Mouse (Mus musculus) layer of hippocampus, postnatal 14 days (tissue): ENCODE data around the gene Tbc1d10b. TPM values are rescaled to one million over a fixed set of nuclear protein-coding genes. Genes with fewer than 3 reads are reported as not detected.
A peak's percentile ranks its signal among the peaks of the same experiment; 100 is the strongest.

Experiments
- DNase-seq, 2 experiments: peaks; one replicate each; pipeline ENCODE4 v3.0.0; 2021 to 2022; ENCODE audit warnings: low spot score in 2 of 2, mixed read lengths in 1 of 2
- total RNA-seq, 2 experiments: library from RNA; stranded (reverse); gene quantifications; 2 replicates each; pipeline ENCODE4 v1.2.3; 2021

Tbc1d10b gene
- total RNA-seq, 2 experiments from 2014 or later: 93.6 to 97.3 TPM

DNA sequence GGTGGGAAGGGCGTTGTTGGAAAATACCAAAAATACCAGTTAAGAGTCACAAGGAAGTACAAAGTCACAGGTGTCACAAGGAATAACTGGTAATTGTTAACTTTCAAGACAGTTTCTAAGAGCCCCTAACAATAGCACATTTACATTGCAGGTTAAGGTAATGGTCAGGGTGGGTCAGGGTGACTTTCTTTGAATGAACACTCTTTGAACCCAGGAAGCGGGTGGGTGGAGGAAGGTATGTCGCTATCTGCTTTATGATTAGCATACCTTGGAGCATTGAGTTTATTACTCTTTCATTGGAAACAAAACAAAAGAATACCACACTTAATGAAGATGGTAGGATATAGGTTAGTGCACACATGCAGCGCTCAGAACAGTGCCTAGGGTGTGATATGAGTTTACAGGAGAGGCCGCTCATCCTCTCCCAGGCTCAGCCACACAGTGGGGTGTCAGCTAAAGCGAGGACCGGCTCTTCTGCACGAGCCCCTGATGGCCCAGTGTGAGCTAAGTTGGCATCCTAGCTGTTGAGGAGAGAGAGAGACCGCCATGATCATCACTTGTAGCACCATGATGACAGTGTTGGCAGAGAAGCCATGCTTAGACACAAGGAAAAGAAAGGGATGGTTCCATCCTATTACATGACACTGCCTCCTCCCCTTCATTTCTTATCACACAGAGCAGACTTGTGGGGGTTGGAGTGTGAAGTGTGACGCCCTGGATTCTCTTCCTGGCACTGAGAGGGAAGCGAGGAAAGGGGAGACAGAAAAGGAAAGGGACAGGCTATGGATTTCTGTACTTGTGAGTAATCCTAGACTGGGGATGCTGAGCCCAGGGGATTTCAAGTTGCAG is 17.1 kb upstream of the Tbc1d10b start:
- DNase-seq: no peak

DNA sequence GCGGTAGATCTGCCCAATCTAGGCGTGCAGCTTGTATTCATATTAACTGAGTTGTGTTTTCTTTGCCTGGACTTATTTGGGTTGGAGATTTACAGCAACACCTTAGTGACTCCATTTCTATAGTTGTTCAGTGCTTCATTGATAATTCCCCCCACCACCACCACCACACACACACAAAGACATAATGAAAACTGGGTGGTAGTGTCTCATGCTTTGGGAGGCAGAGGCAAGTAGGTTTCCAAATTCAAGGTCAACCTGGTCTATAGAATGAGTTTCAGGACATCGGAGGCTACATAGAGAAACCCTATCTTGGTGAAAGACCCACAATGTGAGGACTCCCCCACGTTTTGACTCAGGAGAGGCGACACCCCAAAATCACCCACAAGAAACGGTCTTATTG is 16.3 kb upstream of the Tbc1d10b start:
- no peak for DNase-seq

DNA sequence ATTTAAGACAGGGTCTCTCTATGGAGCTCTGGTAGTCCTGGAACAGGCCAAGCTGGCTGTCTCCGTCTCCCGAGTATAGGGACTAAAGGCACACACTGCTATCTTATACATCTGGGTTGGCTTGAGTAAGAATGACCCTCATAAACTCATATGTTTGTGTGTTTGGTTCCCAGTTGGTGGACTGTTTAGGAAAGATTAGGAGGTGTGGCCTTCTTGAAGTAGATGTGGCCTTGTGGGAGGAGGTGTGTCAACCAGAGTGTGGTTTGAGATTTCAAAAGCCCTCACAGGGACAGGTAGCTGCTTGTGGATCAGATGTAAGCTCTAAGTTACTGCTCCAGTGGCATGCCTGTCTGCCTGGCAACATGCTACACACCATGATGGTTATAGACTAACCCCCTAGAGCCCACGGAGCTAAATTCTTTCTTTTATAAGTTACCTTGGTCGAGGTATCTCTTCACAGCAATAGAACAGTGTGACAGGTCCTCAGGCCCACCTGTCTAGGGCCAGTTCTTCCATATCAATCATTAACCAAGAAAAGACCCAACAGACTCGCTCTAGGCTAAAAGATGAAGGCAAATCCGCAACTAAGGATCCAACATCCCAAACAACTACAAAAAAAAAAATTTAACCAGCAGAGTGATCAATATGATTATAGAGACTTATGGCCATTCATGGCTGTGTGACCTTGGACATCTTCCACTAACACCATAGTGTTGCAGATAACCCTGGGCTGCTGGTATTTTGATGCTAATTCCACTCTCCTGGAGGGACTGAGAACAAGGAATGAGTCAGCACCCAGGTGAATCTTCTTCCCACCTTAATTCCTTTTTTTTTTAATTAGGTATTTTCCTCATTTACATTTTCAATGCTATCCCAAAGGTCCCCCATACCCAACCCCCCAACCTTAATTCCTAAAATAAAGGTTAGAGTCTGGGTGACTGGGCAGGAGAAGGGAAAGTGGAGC is 15.5 kb upstream of the Tbc1d10b start:
- DNase-seq: no peak

DNA sequence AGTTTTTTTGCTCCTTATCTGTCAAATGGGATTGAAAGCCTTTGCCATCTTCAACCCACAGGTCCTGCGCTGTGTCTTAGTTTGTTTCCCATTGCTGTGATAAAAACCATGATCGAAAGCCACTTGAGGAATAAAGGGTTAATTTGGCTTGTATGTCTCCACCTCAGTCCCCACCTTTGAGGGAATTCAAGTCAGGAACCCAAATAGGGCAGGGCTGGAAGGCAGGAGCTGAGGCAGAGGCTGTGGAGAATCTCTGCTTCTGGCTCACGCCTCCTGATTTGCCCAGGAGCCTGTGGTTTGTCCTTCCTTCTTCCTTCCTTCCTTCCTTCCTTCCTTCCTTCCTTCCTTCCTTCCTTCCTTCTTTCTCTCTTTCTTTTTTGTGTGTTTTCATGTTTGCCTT is 14.8 kb upstream of the Tbc1d10b start:
- no peak for DNase-seq

DNA sequence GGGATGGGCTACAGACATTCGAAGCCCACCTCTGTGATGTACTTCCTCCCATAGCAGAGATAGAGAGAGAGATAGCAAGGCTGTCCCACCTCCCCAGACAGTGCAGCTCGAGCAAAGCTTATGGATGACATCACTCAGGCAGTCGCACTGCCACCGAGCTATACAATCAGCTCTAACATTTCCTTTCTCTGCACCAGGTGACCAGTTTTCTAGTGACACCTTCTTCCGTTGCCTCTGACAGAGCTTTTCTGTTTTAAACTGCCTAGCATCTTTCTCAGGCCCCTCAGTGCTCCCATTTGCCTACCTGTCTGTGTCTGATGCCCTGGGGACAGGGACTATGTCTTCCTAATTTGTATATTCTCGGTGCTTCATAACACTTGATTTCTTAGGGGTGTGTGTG is 12.2 kb upstream of the Tbc1d10b start:
- no peak for DNase-seq

DNA sequence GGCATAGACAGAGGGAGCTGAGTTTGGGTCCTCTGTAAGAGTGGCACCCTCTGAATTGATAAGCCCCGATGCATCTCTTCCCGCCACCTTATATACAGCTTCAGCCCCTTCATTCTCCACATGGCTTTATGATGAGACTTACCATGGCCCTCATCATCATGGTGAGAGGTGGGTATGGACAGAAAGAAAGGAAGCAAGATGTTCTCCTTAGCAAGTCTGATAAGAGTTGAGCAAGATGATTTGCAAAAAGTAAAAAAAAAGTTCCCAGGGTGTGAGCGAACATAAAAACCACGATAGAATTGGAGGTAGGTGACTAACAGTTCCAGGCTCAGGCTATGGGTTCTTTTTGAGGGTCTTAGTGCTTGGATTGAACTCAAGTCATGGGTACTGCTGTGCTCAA is 10.4 kb upstream of the Tbc1d10b start:
- no peak for DNase-seq

DNA sequence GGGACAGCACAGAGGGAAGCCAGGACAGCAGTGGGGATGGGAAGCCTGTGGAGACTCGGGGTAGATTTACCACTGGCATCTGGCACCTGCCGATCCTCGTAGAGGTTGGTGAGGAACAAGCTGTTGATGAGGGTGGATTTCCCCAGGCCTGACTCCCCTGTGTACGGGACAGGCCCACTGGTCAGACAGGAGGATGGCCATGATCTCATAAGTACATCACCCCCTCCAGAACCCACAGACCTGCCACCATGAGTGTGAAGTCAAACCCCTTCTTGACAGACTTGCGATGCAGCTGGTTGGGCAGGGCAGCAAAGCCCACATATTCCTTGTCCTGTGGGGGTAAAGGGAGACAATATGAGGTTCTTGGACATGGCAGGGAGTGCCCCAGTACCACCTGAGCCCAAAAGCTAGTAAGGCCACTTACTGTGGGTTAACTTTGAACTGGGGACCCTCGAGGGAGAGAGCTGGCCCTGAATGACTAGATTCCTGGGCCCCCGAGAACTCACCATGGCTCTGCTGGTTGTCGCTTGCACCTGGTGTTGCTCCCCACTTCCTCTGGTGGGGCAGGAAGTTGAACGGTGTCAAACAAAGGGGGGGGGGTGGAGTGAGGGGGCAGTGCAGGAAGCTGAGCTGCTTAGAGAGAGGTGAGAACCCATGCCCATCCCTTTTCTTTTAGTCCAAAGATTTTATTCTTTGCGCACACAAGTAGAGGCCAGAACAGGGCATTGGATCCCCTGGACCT is 9.8 kb upstream of the Tbc1d10b start:
- DNase-seq: no peak

DNA sequence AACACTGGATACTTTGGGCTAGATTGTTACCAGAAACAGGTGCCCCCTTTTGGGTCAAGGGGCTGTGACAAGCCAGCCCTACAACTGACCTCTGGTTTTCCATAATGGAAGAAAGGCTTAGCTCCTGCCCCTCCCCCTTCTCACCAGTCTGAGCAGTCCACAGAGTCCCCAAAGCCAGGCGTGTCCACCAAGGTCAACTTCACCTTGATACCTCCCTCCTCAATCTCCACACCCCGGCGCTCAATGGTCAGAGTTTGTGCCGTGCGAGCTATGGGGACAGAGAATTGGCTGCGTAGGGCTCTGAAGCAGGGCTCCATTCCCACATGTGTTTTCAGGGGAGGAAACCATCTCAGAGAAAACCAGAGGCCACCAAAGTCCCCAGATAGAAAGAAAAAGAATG is 9.2 kb upstream of the Tbc1d10b start:
- DNase-seq: no peak

DNA sequence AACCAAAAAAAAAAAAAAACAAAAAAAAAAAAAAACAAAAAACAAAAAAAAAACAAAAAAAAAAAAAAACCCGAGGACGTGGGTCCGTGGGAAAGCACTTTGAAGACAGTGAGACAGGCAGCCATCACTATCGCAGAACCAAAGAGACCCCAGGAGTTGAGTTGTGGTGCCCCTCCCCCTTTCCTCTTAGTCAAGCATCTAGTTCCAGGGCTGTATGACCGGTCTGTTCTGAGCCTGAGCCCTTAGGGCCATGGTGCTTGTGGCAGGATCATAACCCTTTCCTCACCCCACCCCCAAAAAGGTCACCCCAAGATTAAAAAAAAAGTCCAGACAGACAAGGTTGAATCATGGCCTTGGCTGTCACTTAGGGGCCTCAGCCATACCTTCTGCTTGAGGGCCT is 8.0 kb upstream of the Tbc1d10b start:
- no peak for DNase-seq

DNA sequence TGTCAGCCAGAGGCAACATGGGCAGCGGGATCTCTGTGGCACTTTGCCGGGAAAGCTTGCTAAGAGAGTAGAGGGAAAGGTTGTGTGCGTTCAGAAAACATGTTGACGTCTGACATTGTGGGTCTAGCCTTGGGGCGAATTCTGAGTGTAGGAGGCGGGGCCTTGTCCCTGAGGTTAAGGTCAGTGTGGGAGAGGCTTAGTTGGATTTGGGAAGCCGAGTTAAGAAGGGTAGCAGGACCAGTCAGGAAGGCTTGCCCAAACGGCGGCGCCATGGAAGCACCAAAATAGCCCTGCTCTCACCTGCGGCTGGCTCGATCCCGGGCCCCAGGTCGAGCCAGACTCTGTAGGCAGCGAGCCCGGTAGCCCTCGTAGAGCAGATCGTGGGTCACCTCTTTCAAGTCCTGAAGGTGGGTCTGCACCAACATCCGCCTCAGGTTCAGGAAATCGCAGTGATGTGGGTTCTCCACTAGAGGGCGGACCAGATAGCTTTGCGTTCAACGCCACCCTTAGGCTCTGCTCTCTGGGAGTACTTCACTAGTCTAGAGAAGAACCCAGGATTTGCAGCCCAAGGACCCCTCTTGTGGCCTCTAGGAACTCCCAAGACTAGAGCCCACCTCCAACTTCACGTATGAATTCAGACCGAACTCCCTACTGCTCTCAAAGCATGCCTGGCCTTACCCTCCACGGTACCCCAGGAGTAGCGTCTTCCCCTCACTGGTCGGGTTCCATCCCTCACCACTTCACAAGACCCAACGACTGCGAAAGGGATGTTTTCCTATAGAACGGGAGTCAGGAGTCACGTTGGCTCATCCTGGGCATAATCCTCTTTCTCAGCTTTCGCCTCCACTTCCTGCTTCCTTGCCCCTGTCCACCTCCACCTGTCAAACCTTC is 7.0 kb upstream of the Tbc1d10b start:
- DNase-seq: peak; percentile 54 to 58

DNA sequence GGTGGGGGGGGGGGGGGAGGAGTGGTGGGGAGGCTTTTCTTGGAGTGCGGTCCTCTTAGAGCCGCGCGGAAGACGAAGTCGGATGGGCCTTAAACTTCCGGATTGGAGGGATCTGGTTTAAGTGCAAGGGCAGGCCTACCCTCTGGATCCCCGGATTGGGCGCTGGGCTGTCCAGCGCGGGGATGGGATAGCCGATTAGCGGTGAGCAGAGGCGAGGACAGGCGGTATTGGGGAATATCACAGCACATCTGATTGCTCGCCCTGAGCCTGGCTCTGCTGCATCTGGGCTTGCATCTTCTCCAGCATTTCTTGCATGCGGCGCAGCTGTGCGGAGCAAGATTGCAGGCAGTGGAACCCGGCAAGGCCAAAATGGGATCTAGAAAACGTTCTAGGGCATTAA is 6.3 kb upstream of the Tbc1d10b start:
- no peak for DNase-seq

DNA sequence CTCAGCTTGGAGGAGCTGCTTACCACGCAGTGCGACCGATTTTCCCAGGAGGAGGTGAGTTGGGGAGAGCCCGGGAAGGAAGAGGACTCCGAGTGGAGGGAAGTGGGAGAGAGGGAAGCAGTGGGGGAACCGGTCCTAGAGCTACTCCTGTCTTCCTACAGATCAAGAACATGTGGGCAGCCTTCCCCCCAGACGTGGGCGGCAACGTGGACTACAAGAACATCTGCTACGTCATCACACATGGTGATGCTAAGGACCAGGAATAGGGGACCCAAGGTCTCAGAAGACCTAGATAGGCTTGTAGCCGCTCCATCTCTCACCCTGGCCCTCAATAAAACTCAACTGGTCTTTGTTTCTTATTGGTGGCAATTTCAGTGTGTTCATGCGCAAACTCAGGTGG is 5.7 kb upstream of the Tbc1d10b start:
- no peak for DNase-seq

DNA sequence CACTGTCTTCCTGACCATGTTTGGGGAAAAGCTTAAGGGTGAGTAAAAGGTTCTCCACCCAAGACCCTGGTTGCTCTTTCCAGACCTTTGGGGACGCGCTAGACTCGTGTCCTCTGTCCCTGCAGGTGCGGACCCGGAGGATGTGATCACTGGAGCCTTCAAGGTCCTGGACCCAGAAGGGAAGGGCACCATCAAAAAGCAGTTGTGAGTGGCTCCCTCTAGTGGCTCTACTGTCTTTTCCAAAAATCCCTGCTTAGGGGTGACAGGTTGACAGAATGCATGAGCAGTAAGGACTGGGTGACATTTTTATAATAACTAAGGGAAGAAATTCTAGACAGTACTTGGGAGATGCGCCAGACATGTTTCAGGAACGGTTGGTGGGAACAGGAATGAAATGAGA is 5.2 kb upstream of the Tbc1d10b start:
- no peak for DNase-seq

DNA sequence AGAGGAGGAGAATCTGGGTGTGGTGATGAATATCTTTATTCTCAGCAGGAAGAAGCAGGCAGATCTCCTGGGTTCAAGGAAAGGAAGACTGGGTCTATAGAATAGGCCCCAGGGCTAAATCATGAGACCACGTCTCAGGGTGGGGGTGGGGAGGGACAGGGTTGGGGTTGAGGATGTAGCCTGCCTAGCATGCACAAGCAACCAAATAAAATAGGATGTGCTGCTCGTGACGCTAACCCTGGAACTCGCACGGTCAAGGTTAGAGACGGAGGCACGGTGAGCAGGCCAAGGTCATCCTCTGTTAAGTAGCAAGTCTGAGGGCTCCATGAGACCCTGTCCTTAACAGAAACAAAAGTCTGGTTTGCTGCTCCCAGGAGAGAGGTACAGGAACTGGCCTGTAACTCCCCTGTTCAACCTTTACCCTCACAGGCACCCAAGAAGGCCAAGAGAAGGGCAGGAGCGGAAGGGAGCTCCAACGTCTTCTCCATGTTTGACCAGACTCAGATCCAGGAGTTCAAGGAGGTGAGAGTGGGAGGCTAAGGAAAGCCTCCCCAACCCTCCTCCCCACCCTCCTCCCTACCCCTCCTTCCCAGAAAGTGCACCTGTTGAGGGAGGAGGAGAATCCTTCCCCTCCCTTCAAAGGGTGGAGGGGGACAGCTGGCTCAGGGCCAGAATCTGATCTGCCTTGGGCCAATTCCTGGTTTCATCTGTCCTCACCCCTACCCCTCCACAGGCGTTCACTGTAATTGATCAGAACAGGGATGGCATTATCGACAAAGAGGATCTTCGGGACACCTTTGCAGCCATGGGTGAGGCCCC is 4.4 kb upstream of the Tbc1d10b start:
- DNase-seq: no peak

DNA sequence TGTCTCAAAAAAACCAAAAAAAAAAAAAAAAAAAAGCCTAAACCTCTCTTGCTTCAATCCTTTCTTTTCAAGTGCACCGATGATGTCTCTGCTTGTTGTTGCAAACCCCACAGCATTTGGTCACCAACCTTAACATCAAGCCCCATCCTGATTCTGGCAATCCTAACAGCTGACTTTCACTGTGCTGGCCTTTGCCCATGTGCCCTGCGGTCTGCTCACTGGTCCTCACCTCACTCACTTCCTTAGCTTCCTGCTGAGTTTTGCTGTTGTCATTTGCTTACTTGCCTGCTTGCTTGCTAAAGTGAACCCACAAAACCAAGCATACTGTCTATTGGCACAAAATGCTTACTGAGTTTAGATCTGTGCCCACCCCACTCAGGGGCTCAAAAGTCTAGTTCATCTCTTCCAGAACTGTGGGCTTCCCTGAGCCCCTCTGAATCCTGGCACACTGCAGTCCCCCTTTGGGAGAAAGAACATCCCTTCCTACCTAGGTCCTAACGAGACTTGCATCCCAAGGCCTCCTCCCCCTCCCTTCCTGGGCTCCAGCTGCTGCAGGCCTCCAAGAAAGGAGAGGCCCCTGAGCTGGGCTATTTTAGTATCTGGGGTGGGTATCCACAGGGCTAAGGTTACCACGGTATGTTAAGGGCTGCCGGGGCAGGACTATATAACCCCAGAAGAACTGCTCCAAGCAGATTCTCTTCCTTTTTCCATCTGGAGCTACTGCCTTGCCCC is 2.9 kb upstream of the Tbc1d10b start:
- DNase-seq: no peak

DNA sequence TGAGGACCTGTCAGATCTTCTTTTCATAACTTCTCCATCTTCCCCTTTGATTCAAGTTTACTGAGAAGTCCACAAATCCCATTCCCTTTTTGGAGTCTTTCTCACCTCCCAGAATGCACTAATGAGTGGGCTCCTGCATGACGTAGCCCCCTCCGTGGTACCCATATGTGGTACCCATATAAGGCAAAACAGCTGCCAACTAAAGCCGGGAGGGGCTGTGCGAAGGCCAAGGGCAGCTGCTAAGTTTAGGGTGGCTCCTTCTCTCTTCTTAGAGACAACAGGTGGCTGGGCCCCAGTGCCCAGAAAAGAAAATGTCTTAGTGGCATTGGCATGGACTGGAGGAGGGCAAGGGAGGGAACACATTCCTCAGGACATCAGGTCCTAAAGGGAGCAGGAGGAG is 2.0 kb upstream of the Tbc1d10b start:
- DNase-seq: no peak

DNA sequence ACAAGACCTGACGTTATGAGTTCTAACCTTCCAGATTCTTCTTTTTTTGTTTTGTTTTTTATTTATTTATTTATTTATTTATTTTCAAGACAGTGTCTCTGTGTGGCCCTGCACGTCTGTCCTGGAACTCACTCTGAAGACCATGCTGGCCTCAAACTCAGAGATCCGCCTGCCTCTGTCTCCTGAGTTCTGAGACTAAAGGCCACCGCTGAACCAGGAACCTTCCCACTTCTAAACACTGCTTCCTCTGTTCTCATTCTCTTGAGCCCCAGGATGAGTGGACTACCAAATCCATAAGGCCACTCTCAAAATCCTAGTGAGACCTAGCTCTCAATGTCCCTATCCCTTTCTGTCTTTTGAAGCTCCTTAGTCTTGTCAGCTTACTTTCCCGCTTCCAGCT is 1.6 kb upstream of the Tbc1d10b start:
- no peak for DNase-seq

DNA sequence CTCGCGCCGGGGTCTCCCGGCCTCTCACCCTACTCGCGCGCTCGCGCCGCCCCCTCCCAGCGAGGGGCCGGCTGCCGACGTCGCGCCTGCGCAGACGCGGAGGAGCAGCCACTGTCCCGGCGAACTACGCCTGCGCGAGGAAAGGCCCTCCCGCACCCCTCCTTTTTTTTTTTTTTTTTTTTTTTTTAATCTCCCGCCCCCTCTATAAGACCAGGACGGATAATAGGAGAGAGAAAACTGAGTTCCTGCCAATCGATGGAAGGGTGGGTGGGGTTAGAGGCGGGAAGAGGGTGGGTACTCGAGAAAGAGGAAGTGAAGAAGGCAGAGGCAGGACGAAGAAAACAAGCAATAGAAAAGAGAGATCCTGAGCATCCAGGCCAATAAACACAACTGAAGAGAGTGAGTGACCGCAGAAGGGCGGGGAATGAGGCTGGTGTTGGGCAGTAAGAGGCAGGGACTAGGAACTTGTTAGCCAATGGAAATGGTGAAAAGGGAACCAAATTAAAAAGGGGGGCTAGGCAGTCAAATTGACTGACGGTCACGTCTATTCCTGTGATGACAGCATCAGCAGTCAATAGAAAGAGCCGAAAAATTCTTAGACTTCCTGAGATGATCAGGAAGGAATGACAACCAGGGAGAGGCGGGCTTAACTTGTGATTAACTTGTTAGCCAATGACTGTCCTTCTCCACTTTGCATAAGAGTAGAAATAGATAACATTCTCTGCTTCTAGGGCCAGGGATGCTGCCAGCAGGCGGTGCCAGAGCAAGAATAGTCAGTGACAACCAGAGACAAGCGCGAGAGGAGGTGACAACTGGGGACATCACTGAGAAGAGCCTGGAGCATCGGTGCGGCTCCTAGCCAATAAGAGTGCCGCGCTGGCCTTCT is 528 bp upstream of the Tbc1d10b start, which contains the start of gene Mylpf:
TSS of gene Mylpf (plus strand) at position 338 of the 886 bp plus-strand sequence.
- peak; percentile 86 to 98 for DNase-seq
